Mouse (Mus musculus) adrenal gland, adult (tissue): ENCODE results near the gene Tasp1.
"Not testable (repeated sequence)": the region's sequence is repeated elsewhere in the genome, so short reads cannot be mapped to it uniquely, and the experiment has no call there.

Experiments used
- DNase-seq, 2 experiments: peaks; one replicate each; pipeline ENCODE4 v3.0.0; 2022 to 2023; ENCODE audit warnings: low spot score in 1 of 2; ENCODE audit not compliant: inconsistent age in 2 of 2

Tasp1 gene

GRCm38 (mm10) chr2:139884264-139884637 lies 182.4 kb downstream of the Tasp1 start:
- DNase-seq, result no peak

- no peak for DNase-seq
Measured at GRCm38 (mm10) chr2:139883581-139884263, 182.9 kb downstream of the Tasp1 start.

GRCm38 (mm10) chr2:139878052-139878621 lies 188.5 kb downstream of the Tasp1 start:
- no peak for DNase-seq

DNA sequence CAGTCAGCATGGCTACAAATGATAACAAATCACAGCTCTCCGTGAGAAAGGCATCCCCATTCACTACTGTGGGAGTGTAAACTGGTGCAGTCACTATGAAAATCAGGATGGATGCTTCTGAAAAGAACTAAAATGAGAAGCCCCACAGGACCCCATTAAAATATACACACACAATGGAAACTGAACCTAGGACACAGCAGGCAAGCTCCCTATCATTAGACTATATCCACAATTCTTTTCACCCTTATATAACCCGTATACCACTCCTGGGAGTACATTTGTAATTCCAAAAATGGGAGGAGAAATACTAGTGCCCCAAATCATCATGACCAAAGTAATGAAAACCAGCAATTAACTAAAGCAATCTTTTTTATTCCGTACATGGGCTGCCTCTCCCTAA lies 190.7 kb downstream of the Tasp1 start:
- DNase-seq, result no peak

GRCm38 (mm10) chr2:139874173-139874572 lies 192.4 kb downstream of the Tasp1 start:
- no peak for DNase-seq

GRCm38 (mm10) chr2:139873762-139874161 lies 192.8 kb downstream of the Tasp1 start:
- no peak for DNase-seq

DNA sequence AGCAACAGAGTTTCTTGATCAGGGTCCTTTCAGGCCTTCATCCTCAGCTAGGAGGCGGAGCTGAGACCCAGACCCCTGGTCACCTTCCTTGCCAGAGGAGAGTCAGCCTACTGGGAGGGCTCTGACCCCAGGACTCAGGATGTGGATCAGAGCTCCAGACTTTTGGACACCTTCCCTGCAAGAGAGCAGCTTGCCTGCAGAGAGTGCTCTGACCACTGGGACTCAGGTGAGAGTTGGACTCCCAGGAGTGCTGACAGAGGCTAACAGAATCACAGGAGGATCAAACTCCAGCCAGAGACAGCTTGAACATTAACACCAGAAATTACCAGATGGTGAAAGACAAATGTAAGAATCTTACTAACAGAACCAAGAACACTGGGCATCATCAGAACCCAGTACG lies 197.5 kb downstream of the Tasp1 start:
- DNase-seq, result not testable (repeated sequence)

- DNase-seq, result not testable (repeated sequence)
Measured at GRCm38 (mm10) chr2:139863396-139863795, 203.2 kb downstream of the Tasp1 start.

DNA sequence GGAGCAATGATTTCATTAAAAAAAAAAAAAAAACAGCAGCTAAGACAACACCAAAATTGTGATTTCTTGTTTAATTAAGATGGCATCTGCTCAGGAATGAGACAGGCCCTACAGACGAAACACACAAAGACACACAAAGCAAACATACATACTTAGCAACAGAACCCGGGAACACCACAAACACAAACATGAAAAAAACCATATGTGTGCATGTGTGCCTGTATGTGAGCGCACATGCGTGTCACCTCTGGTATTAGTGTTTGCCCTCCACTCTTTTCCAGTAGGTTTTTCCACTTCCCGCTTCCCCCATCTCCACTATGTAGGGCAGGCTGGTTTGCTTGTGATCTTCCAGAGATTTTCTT lies 206.5 kb downstream of the Tasp1 start:
- no peak for DNase-seq

- no peak for DNase-seq
Measured at GRCm38 (mm10) chr2:139859424-139860132, 207.0 kb downstream of the Tasp1 start.

GRCm38 (mm10) chr2:139849621-139850020 lies 217.0 kb downstream of the Tasp1 start:
- DNase-seq, result no peak

- peak in 1 of 2 experiments; percentile 21 for DNase-seq
Measured at GRCm38 (mm10) chr2:139841359-139841758, 225.2 kb downstream of the Tasp1 start.

- no peak for DNase-seq
Measured at GRCm38 (mm10) chr2:139840941-139841340, 225.7 kb downstream of the Tasp1 start.

DNA sequence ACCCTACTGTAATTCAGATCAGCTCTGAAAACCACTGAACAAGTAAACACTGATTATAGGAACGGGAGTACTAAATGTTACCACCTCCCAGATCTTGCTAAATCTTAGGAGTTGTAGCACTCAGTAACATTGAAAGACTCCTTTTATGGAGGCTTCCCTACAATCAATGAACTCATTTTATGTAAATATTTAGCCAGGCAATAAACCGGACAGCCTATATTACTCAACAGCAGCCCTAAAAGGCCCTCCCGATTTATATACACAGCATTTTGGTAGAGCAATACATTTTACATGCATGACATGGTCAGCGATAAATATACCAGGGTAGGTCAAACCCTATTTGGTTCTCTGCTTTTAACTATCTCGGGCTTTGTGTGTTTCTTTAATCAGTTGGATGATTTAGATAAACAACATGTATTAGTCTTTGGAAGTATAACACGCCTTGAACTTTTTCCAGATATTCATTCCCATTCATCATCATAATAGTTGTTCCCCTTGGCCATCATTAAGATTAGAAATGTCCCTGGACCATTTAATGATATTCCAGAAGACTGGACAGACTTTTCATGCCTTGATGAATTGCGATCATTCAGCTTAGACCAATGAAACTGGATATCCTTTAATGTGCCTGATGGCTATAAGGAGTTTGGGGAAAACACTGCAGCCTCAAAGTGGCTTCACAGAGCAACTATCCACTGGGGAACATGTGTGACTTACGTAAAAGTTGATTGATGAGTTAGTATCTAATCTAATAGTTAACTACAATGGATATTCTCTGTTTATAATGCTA lies 244.8 kb downstream of the Tasp1 start:
- DNase-seq, result no peak

DNA sequence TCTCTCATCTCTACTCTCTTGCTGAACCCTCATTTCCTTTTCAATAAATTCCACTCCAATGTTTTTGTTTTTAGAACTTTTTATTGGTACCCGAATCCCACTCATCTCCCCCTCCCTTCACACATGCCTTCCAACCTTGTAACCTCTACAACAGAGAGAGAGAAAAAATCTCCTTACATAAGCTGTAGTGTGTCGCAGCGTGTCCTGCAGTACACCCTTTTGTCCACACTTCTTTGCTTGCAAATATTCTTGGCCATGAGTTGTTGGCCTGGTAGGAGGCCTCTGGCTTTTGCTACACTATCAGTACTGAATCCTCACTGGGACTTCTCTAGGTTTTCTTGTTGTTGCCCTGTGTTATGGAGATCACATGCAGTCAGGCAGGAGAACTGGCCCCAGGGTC lies 249.3 kb downstream of the Tasp1 start:
- DNase-seq, result no peak

- DNase-seq, result no peak
Measured at GRCm38 (mm10) chr2:139807887-139808286, 258.7 kb downstream of the Tasp1 start.

DNA sequence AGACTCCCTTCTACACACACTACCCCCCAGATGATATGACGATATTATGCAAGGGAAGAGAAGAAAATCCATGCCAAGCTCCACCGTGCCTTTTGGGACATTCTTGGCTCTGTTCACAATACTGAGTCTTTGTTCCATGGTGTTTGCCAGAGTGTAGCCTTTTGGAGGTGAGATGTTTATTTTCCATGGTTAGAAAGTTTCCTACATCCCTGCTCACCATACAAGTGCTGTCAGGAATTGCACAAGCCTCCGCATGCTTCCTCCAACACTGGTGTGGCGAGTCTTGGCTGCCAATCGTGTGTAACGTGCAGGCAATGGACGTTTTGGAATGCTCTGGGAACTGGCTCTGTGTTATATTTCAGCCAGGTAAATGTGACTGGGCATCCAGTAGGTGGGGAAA lies 262.6 kb downstream of the Tasp1 start:
- no peak for DNase-seq

DNA sequence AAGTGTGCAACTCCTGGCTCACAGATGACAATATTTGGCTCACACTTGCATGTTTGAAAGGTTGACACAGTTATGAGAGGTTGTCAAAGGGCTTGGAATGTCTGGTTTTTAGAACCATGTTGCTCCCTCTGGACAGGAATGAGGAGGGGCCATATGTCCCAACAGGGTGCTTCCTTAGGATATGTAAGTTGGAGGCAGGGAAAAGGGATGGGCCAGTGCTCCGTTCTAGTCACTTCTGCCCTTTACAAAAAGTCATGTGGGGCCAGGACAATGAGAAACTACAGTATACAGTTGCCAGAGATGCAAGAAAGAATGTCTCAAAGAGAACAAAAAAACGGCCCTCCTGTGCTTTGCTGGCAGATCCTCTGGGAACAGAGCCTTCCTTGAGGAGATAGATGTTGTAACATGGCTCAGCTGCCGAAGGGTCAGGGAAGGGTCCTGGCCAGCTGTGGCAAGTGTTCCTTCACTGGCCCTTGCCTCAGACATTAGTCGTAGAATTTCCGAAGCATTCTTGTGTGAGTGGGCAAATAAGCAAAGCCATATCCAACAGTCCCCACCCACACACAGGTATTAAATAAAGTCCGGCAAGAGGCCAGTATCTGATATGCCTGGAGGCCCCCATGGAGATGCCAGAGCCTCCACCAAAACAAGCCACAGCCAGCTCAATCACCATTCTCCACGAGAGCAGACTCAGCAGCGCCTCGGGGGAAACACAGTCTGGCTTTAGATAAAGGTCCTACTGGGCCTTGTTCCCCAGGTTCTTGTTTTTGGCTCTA lies 274.1 kb downstream of the Tasp1 start:
- no peak for DNase-seq

DNA sequence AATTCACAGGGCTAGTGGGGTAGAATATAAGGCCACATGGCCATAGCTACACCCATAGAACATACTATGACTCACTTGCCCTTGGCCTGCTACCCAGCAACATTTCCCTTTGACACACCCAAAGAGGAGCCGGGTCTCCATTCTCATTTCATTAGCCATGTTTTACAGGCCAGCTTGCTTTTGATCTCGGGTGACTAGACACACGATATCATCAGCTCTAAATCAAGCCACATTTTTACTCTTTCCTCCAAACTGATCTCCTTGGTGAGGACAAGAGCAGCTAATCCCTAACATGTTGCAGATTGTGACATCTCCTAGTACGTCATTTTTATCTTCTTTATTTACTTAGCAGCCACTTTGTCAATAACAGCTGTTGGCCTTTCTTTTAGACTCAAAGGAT lies 277.9 kb downstream of the Tasp1 start:
- DNase-seq, result peak in 1 of 2 experiments; percentile 73

GRCm38 (mm10) chr2:139784946-139785345 lies 281.7 kb downstream of the Tasp1 start:
- no peak for DNase-seq

GRCm38 (mm10) chr2:139784465-139784864 lies 282.1 kb downstream of the Tasp1 start:
- DNase-seq, result no peak
